Comparison of ENCODE assay signal across 10 mouse cellular contexts in the genomic region with DNA sequence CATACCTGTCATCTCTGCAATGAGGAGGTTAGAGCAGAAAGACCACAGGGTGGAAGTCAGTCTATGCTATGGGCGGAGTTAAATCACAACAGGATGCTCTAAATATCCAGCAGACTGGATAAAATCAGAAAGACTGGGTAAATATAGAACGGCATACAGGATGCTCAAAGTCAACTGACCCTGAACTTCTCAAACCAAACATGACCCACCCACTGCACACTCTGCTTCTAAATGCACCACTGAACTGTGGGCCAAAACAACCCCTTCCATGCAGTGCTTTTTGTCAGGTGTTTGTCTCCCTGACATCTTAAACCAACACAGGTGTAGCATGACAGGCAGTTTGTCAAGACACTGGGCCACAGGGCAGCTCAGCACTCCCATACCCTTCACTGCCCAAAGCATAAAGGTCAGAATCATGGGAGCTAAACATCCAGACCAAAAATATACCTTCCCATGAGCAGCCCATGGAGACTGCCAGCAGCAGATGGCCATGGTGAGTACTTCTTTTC.
DNase-seq lines count a peak whose midpoint lies in the region; ATAC-seq lines count a peak whose summit lies in the region.
"Had no signal": no experiment of that assay in that cellular context is flagged by ENCODE, and none has a peak within 500 bp of the region (broad histone marks: within the 10 kb centered on the region; RNA-seq: fewer than 3 reads in every experiment).

No protein-coding gene starts in this region.

- no peaks in the 10 kb centered on the region for H3K36me3 ChIP-seq in hindbrain, embryonic 14.5 days (replicated peaks; ENCODE audit: control insufficient read depth, insufficient read depth)
- no peaks in the 10 kb centered on the region for H3K36me3 ChIP-seq in hindbrain, embryonic 12.5 days
- no peaks in the 10 kb centered on the region for H3K36me3 ChIP-seq in hindbrain, embryonic 16.5 days (ENCODE audit: control insufficient read depth, insufficient read depth, low read length)

- no peak for ATAC-seq in hindbrain, embryonic 14.5 days (ENCODE audit: low FRiP score)
- no peak for ATAC-seq in hindbrain, embryonic 12.5 days (ENCODE audit: low FRiP score)
- no peak for ATAC-seq in hindbrain, embryonic 16.5 days

- no peaks in the 10 kb centered on the region for H3K9me3 ChIP-seq in hindbrain, embryonic 14.5 days (ENCODE audit: control insufficient read depth, low read length)
- no peaks in the 10 kb centered on the region for H3K9me3 ChIP-seq in hindbrain, embryonic 12.5 days (replicated peaks)
- no peaks in the 10 kb centered on the region for H3K9me3 ChIP-seq in hindbrain, embryonic 16.5 days (ENCODE audit: control insufficient read depth, low read length)

- no peak for DNase-seq in hindbrain, embryonic 14.5 days (ENCODE audit: low spot score)
- DNase-seq in spleen, adult 12 weeks (ENCODE audit: low spot score) = peak; percentile 24
- no peak for DNase-seq in spleen, postnatal 14 days (ENCODE audit: low spot score in 2 of 2)
- peak; percentile 79 to 82 for DNase-seq in spleen, postnatal 36 days (ENCODE audit: low spot score in 2 of 2)
- no peak for DNase-seq in layer of hippocampus, postnatal 36 days
- no peak for DNase-seq in urinary bladder, adult 2 months (ENCODE audit: low spot score)
- DNase-seq: gastrocnemius, postnatal 10 days; right cerebral cortex, postnatal 25 days had no signal

- no peaks in the 10 kb centered on the region for H3K27me3 ChIP-seq in hindbrain, embryonic 14.5 days (ENCODE audit: control insufficient read depth, insufficient read depth, low read length)
- no peaks in the 10 kb centered on the region for H3K27me3 ChIP-seq in hindbrain, embryonic 12.5 days
- H3K27me3 ChIP-seq in hindbrain, embryonic 16.5 days (replicated peaks; ENCODE audit: control insufficient read depth, insufficient read depth, low read length) = no peaks in the 10 kb centered on the region

- H3K4me3 ChIP-seq in hindbrain, embryonic 14.5 days (replicated peaks; ENCODE audit: low read length) = no peak overlapping the region
- no peak overlapping the region for H3K4me3 ChIP-seq in hindbrain, embryonic 12.5 days
- no peak overlapping the region for H3K4me3 ChIP-seq in hindbrain, embryonic 16.5 days (ENCODE audit: low read length)

- peaks cover 43% of the 10 kb centered on the region for H3K4me1 ChIP-seq in hindbrain, embryonic 14.5 days (replicated peaks; ENCODE audit: control insufficient read depth, insufficient read depth, low read length)
- H3K4me1 ChIP-seq in hindbrain, embryonic 12.5 days = peaks cover 25% of the 10 kb centered on the region
- peaks cover 22% of the 10 kb centered on the region for H3K4me1 ChIP-seq in hindbrain, embryonic 16.5 days (ENCODE audit: control insufficient read depth, insufficient read depth, low read depth, low read length)

- no peak overlapping the region for H3K9ac ChIP-seq in hindbrain, embryonic 14.5 days
- no peak overlapping the region for H3K9ac ChIP-seq in hindbrain, embryonic 12.5 days
- H3K9ac ChIP-seq in hindbrain, embryonic 16.5 days (ENCODE audit: low read depth, low read length) = no peak overlapping the region

- H3K27ac ChIP-seq in hindbrain, embryonic 14.5 days = peak overlapping the region; percentile 68
- H3K27ac ChIP-seq in hindbrain, embryonic 12.5 days = no peak overlapping the region
- peak overlapping the region; percentile 11; the same call in 1 of the 2 replicates for H3K27ac ChIP-seq in hindbrain, embryonic 16.5 days (ENCODE audit: low read depth, low read length)

- H3K4me2 ChIP-seq in hindbrain, embryonic 14.5 days (replicated peaks) = no peak overlapping the region
- no peak overlapping the region for H3K4me2 ChIP-seq in hindbrain, embryonic 12.5 days (replicated peaks)
- no peak overlapping the region for H3K4me2 ChIP-seq in hindbrain, embryonic 16.5 days (ENCODE audit: low read length)

- 88% methylated on average over 2 of the region's 2 CpGs for WGBS in hindbrain, embryonic 14.5 days
- 89% methylated on average over 2 of the region's 2 CpGs for WGBS in hindbrain, embryonic 12.5 days
- 86% methylated on average over 2 of the region's 2 CpGs for WGBS in hindbrain, embryonic 16.5 days

Comparison
In these comparisons a context has a peak if more than half of its experiments do, and no peak if none do; other contexts are left out.
1. DNase-seq: peak in spleen, adult 12 weeks (single experiment) and spleen, postnatal 36 days (2 of 2); none in hindbrain, embryonic 14.5 days (single experiment), spleen, postnatal 14 days (0 of 2), layer of hippocampus, postnatal 36 days (0 of 2) and urinary bladder, adult 2 months (single experiment).